Mouse (Mus musculus) gastrocnemius, postnatal 4 days (tissue): ENCODE measurements around the gene Atxn1. TPM values are rescaled to one million over a fixed set of nuclear protein-coding genes. Genes with fewer than 3 reads are reported as not detected.

Experiments
- DNase-seq, 2 experiments: peaks; one replicate each; pipeline ENCODE4 v3.0.0; 2021 to 2022; ENCODE audit warnings: low spot score in 2 of 2, mixed read lengths in 2 of 2
- total RNA-seq, 2 experiments: library from RNA; stranded (reverse); gene quantifications; 2 replicates each; pipeline ENCODE4 v1.2.3; 2021

Gene Atxn1
- total RNA-seq, 2 experiments from 2014 or later = 24.8 to 29.0 TPM

GRCm38 (mm10) chr13:45832695-45833350 lies 132.0 kb downstream of the Atxn1 start:
- DNase-seq = no peak

DNA sequence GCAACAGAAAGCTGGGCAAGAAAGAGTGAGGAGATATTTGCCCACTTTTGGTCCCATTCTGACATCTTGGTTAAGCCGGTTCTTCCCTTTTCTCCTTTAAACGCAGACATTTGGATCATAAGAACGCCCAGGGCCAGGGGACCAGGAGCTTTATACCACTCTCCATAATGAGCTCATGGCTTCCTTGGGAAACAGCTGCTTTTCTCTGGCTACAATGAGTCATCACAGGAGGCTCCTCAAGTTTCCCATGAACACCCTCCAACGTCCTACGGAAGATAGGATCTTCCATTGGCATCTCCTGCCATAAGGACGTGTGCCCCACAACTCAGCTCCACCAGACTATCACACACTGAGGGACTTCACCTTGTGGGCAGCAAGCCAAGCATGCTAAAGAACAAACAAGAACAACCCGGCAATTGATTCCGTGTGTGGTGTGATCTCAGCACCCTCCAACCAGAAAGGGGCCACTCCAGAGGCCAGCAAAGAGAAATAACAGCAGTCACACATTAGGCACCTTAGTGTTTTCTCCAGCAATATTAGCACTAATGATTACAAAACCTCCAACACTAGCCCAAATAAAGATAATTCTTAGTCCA lies 135.4 kb downstream of the Atxn1 start:
- no peak for DNase-seq

DNA sequence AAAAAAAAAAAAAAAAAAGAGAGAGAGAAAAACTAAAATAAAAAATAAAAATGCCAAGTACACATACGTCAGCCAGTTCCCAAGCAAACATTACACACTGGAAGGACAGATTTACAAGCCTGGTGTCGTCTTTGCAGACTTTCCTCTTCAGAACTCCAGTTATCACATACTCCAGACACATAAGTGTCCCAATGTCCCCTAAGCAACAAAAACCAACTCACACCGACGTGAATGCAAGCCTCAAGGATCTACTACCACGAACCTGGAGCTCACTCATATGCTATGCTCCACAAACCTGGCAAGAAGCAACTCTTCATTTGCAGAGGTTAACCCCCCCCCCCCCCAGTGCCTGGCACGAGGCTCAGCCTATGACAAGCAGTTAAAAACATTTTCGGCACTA lies 136.8 kb downstream of the Atxn1 start:
- no peak for DNase-seq

- peak in 1 of 2 experiments; percentile 23 for DNase-seq
Measured at GRCm38 (mm10) chr13:45827619-45828018, 137.2 kb downstream of the Atxn1 start.

GRCm38 (mm10) chr13:45827046-45827596 lies 137.7 kb downstream of the Atxn1 start:
- no peak for DNase-seq

DNA sequence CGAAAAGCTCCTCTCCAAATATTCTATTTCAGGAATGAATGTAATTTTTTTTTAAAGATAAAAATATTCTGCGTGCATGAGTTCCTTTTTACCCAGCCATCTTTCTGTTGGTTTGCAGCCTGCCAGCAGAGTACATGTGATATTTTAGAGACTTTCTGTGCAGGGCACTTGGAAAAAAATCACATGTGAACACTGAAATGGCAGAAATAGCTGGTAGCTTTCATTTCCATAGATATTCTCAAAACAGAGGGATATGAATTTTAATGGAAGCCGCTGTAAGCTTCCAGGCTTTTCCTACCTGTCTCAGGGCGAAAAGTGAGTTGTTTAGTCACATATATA lies 142.3 kb downstream of the Atxn1 start:
- no peak for DNase-seq

- no peak for DNase-seq
Measured at GRCm38 (mm10) chr13:45821764-45822490, 142.9 kb downstream of the Atxn1 start.

DNA sequence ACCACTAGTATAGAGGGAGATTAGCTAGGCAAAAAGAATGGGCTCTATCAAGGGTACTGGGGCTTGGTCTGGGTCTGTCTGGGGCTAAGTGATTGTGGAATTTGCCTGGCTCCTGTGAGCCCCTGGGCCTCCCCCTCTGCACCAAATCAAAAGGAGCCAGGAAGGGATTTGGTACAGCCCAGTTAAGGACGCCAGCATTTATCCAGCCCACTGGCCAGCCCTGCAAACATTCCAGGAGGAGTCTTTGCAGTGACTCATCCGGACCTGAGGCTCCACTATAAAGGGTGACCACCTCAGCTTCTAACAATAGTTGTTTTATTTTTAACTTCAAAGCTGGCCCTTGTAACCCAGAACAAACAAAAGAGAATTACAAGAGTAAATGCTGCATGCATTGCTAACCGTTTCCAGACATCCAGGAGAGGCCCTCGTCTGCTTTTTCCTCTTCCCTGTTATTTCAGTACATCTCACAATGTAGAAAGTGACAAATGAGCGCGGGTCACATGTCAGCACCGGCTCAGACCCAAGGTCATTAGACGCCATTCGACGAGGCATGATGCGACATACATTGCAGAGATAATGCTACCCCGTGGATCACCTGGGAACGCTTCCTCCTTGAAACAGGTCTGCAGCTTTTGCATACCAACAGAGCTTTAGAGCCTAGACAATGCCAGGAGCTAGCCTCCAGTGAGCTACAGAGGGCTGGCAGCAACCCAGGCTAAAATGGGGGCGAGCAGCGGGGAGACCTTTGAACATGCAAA lies 144.2 kb downstream of the Atxn1 start:
- no peak for DNase-seq

- DNase-seq = no peak
Measured at GRCm38 (mm10) chr13:45816670-45817069, 148.1 kb downstream of the Atxn1 start.

DNA sequence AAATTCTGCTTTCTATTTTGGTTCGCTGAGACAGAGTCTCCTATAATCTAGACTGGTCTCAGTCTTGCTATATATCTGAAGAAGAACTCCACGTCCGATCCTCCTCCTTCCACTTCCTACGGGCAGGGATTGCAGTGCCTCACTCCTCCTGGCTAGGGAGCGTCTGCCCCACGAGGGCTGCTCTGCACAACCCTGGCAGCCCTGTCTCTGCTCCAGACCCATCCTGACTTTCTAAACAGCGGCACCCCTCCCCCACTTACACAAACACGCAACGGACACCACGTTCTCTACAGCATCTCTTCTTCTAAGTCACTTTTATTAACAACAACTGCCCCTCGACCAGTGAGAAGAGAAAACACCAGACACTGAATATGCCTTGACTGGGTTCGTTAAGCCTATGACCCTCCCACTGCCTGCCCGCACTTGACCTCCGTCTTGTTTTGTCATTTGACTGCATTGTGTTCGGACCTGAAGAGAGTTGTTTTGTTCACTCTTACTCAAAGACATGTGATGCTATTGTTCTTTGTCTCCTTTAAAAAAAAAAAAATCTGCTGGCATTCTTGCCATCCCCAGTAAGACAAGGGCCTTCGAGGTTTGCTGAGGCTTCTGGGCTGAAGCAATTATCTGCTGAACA lies 154.9 kb downstream of the Atxn1 start:
- no peak for DNase-seq

- DNase-seq = peak; percentile 28 to 45
Measured at GRCm38 (mm10) chr13:45807593-45808043, 157.2 kb downstream of the Atxn1 start.

DNA sequence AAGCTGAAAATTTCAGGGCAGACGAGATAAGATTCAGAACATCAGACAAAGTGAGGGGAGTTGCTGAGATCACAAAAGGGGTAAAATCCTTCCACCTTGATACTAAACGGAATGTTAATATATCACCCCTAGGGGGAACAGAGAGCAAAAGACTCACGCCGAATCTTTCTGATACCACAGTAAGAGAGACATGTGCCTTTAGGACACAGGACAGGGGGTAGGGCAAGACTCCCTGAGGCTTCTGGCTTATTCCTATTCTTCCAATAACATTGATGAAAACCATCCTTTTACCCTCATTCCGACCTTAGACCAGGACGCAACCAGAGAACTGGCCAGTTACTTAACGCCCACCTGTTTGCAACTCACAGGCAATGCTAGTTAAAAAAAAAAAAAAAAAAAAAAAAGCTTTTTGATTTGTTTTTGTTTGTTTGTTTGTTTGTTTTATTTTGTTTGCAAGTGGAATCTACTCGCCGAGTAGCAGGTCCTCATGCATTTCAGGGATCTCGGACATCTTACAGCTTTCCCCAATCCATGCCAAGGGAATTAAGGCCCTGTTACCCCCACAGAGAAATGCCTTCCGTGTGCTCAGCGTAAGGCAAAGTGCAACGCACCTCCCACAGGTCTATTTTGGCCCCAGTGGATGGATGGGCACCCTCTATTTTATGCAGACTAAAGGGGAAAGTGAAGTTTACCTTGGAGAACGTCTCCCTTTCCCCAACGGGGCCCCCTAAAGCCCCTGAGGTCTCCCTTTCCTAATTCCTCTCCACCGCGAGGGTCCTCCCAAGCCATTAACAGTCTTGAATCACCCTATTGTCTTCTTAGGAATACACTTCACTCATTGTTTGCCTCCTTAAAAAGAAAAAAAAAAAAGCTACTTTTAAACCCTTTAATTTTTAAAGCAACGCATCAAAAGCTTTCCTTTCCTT lies 157.9 kb downstream of the Atxn1 start:
- no peak for DNase-seq

DNA sequence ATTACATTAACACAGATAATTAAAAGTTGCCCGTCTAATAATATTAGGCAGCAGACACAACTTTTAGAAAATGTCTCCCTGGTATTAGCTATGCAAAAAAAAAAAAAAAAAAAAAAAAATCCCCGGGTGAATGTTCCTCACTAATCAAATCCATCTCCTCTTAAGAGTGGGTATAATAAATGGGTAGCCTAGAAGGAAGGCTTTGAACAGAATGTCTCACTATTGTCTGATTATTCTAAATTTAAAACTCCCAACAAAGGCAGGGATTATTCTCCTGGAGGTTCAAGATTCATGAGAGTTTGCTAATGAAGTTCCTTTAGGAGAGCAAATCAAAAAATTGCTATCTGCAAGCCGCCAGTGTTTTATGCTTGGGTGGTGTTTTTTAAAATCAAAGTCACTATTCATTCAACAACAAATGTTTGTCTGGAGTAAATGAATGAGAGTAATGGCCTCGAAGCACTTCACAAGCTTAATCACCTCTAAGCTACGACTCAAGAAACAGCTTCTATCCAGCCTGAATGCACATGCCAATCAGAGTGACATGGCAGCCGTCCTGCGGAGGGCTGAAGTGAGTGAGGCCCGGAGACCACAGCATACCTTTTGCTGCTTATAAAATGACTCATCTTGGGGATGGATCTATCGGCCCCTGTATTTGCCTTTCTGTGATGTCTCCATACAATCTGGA lies 158.8 kb downstream of the Atxn1 start:
- no peak for DNase-seq

DNA sequence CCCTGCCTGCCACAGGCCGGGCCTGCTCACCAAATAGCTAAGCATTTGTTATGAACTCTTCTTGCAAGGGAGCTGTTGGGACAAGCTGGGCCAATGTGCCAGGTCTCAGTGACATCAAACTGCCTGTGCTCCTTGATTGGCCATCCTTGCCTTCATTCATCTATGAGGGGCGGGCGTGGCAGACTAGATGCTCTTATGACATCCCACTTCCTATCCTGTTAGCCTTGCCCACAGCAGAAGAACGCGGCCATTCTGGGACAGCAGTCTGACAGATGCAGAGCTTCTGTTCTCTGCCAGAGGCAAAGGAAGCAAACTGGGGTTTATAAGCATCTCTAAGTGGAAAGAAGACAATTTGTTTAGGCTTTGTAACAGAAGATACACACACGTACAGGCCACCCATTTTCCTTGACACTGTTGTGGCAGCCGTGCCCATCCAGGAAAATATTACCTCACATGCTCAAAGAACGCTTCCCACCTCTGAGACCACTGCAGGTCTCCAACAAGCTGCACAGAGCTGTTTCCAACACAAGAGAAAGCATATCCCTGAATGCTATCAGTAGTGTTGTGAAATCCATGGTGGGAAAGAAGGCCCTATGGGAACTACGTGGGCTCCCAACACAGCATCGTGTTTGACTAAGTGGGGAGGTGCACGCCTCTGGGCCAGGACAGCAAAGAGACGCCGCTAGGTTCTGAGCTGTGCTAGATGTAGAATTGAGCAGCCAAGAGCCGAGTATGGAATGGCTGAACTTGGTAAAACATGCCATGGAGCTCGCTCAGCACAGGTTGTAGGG lies 162.0 kb downstream of the Atxn1 start:
- DNase-seq = no peak

GRCm38 (mm10) chr13:45798248-45798647 lies 166.6 kb downstream of the Atxn1 start:
- no peak for DNase-seq

DNA sequence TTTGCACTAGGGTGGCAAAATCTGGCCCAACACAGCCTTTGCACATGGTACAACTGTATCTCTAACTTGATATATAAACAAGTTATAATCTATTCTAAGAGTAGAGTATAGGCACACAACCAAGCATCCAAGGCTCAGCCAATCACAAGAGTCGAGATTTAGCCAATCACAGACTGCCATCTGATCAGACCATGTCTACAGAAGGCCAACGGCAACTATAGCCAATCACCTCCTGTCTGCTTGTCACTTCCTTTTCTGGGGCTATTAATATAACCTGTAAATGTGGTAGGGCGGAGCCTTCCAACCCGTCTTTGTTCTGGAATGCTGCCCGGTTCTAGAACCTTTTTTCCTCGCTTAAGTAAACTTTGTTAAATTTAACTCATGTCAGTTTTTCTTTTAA lies 167.1 kb downstream of the Atxn1 start:
- DNase-seq = no peak

GRCm38 (mm10) chr13:45796286-45796685 lies 168.5 kb downstream of the Atxn1 start:
- DNase-seq = no peak

GRCm38 (mm10) chr13:45793796-45794195 lies 171.0 kb downstream of the Atxn1 start:
- no peak for DNase-seq
